Mouse (Mus musculus) adipose tissue, adult 10 weeks (tissue): Measurements from ENCODE around the gene Pof1b. TPM values are rescaled to one million over a fixed set of nuclear protein-coding genes. Genes with fewer than 3 reads are reported as not detected.

Experiments
- polyA plus RNA-seq: library from polyadenylated mRNA; stranded (reverse); fragments of 350-450 nt; fragmentation: Illumina TruSeq; extraction: RNeasy Lipid Tissue Mini Kit (QIAGEN cat#74804); gene quantifications from one replicate; pipeline ENCODE4 v1.2.3, GENCODE M21; 2014; ENCODE audit warnings: low read depth, low replicate concordance

Pof1b gene
- 0.24 TPM for polyA plus RNA-seq

GRCm38 (mm10) chrX:112698508-112698907 is at the start of gene Pof1b:
Pof1b (minus strand) TSS chrX:112698651.

GRCm38 (mm10) chrX:112600511-112601305 is 97.7 kb downstream of the Pof1b start, which contains the start of gene Zfp711:
Zfp711 (plus strand) TSS chrX:112600526.

Other genes starting within 250 kb of the Pof1b start
- gene 2010106E10Rik, start 203.4 kb downstream of the Pof1b start, polyA plus RNA-seq = 0.58 TPM
- gene Zfp711, start 98.1 kb downstream of the Pof1b start, polyA plus RNA-seq = 1.4 TPM